Mouse (Mus musculus): ENCODE measurements around the gene Actrt2.

- TF ChIP-seq CTCF (IDR thresholded peaks at IDR 0.05; ENCODE audit: extremely low read depth, insufficient read depth, low read length) (no peak), POLR2A (IDR thresholded peaks at IDR 0.05; ENCODE audit: extremely low read depth, insufficient read depth, low read length) (no peak)
Measured at GRCm38 (mm10) chr4:154649083-154649747, 18.5 kb downstream of the Actrt2 start.
